Mouse (Mus musculus) embryonic stem cell, embryonic (primary cell): ENCODE results near the gene Rnf38.

Experiments
- CTCF ChIA-PET, 4 experiments: fragments of 300-600 bp in 2 of 4; fragments of 350-600 bp in 2 of 4; sonication (Branson Sonifier 250); formaldehyde crosslinking; loops; one replicate each; lab custom pipeline; 2022; ENCODE audit warnings: inconsistent platforms in 2 of 4; lab: Charles Lee
- POLR2A ChIA-PET, 4 experiments: fragments of 300-600 bp in 2 of 4; fragments of 350-600 bp in 2 of 4; sonication (Branson Sonifier 250); formaldehyde crosslinking; loops; one replicate each; lab custom pipeline; 2022; ENCODE audit warnings: antibody characterized with exemption in 4 of 4, inconsistent platforms in 1 of 4; lab: Charles Lee

The Rnf38 gene

DNA sequence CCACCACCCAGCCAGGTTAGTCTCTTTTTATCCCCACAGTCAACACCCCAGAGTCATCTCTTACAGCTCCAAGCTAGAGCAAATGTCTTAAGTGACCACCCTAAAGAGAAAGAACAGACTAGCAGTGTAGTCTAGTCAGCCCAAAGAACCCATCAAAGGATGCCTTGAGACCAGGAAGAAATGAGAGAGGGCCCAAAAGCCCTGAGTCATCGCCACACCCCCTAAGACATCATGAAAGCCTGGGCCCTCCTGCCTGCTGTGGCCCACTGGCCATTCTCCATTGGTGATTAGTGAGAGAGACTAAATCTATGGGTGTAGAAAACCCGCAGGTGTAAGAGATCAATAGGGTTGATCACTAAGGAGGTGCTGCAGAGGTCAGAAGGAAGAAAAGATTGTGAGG, 2.4 kb upstream of the Rnf38 start:
- ChIA-PET POLR2A (interaction anchor here in 2 of 4 experiments (0.8 to 1.9 kb wide), 11 partner anchors 12 to 237 kb away, joined by 3 to 8 read pairs (median 4); no protein-coding TSS in a partner anchor), CTCF (interaction anchor here in 1 of 4 experiments (0.7 kb wide), 1 partner anchor 472 kb away, joined by 3 read pairs; no protein-coding TSS in a partner anchor)

DNA sequence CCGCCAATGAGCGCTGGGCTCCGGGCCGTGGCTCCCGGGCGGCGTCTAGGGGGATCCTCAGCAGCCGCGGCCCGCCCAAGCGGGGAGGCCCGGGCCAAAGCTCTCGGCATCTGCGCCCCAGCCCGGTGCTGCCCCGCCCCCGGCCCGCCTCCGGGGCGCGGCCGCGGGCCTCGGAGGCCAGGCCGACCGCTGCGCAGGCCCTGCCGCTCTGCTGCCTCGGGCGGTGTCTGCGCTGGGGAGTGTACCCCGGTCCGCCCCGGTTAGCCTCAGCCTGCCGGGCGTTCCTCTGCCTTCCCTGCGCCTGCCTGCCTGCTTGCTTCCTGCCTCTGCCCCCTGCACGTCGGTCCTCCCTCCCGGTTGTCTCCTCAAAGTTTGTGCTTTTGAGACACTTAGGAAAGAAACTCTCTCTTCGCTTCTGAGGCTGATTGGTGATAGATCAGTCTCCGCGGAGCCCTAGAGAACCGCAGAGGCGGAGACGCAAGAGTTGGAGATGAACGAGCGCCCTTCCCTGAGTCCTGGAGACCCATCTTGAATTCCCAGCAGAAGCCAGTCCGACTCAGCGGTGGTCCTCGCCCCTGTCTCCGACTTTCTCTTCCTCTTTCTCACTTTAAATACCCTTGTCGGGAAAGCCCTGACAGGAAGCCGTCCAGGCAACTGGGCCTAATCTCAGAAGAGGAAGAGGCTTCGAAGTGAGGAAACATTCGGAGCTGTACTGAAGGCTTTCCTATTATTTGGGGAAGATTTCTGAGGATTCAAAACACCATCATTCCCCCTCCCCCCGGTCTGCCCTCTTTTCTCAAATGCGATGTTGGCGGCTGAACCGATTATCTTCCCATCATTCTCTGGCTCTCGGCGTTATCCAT, 646 bp upstream of the Rnf38 start:
- CTCF ChIA-PET: interaction anchor here in 2 of 4 experiments (0.5 to 1.3 kb wide), 3 partner anchors 66 to 265 kb away, joined by 3 to 6 read pairs (median 4); no protein-coding TSS in a partner anchor
- POLR2A ChIA-PET: interaction anchor here (0.5 to 3.8 kb wide), 18 partner anchors 8 to 439 kb away, joined by 3 to 38 read pairs (median 4); no protein-coding TSS in a partner anchor

DNA sequence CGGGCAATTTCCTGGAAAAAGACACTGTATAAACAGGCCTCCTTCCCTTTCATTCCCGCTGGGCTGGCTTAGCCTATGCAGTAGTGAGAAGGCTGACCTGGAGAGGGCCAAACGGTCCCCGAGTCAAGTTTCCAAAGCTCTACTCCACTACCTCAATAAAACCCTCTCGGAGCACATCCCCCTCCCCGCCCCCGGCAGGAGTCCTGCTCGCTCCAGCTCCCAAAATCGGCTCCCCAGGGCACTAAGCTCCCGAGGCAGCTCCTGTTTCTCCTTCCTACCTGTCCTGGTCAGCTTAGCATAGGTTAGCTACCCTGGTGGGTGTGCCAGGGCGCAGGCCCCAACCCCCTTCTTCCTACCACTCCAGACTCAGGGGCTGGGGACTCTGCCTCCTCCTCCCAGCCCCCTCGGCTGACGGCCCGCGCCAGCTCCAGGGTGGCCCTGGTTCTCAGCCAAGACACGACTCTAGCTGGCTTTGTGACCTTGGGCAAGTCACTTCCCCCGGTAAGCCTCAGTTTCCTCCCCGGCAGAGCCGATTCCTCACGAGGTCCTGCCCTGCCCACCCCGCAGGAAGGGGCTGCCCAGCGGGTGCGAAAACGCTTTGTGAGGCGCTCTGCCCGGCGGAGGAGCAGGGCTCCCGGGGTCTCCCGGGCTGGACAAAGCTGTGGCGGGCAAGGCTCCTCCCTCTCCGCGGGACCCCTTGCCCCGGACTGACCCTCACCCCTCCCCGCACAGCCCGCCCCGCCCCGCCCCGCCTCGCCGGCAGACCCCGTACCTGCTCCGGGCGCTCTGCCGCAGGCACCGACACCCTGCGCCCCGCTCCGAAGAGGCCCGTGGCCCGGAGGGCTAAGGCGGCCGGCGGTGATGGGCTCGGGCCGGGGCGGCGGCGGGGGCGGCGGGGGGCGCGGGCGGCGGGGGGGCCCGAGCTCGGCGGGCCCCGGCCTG, 547 bp downstream of the Rnf38 start:
- ChIA-PET POLR2A (interaction anchor here (0.5 to 3.8 kb wide), 26 partner anchors 9 to 437 kb away, joined by 3 to 38 read pairs (median 3); no protein-coding TSS in a partner anchor), CTCF (interaction anchor here in 3 of 4 experiments (0.5 to 1.4 kb wide), 7 partner anchors 9 to 263 kb away, joined by 3 to 6 read pairs (median 4); no protein-coding TSS in a partner anchor)

DNA sequence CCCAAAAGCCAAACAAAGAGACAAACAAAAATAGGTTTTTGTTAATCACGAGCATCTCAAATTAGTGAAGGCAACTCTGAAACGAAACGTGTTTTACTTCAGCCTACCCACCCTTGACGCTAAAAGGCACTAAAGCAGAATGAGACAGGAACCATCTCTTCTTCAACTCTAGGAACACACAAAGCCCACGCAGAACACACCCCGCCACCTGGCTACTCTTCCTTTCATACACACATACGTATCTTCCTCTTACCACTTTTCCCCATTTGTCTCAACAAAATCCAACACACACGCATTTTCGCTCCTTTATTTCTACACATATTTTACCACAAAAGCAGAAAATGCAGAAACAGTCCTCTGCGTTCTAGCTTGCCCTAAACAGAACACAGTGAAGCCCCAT, 8.5 kb downstream of the Rnf38 start:
- ChIA-PET POLR2A (interaction anchor here in 3 of 4 experiments (0.5 to 4.2 kb wide), 4 partner anchors 8 to 57 kb away, joined by 3 to 38 read pairs (median 20); partner anchors contain the start of gene Rnf38 (in 2 of the 3)), CTCF (interaction anchor here in 1 of 4 experiments (1.0 kb wide), 1 partner anchor 52 kb away, joined by 3 read pairs; no protein-coding TSS in a partner anchor)

DNA sequence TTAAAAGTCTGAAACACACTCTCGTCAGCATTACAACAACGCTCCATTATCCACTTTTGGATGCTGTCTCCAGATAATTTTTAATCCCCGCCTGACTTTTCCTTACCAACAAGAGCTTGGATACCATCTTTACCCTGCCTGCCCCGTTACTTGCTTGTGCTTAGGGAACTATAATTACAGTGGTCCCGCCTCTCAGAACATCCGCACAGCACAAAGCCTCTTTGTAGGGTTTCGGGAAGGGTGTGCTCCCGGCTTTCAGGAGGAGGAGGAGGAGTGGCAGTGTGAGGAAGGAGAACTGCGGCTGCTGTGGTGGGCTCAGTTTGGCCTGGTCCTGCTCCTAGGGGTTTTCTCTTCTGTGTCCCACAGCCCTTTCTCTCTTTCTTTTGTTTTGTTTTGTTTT, 9.4 kb downstream of the Rnf38 start:
- ChIA-PET CTCF (interaction anchor here in 3 of 4 experiments (0.6 to 1.5 kb wide), 6 partner anchors 8 to 725 kb away, joined by 3 to 6 read pairs (median 4); no protein-coding TSS in a partner anchor), POLR2A (interaction anchor here (0.7 to 4.2 kb wide), 14 partner anchors 8 to 247 kb away, joined by 3 to 38 read pairs (median 3); partner anchors contain the start of gene Rnf38 (in 2 of the 4))

DNA sequence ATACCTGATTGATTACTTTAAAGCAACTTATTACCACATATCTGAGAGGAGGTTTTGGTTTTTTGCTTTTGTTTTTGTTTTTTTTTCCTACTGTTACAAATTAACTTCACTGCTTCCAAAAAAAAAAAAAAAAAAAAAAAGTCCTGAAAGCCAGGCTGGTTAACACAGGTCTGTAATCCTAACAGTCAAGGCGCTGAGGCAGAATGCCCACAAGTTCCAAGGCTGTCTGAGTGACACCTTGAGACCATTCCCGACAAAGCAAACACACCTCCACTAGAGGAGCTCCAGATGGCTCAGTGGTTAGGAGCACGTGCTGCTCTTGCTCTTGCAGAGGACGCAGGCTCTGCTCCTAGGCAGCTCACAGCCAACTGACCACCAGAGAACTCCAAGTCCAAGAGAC, 10.1 kb downstream of the Rnf38 start:
- ChIA-PET CTCF (interaction anchor here in 3 of 4 experiments (0.7 to 1.5 kb wide), 5 partner anchors 8 to 51 kb away, joined by 4 to 6 read pairs (median 5); no protein-coding TSS in a partner anchor), POLR2A (interaction anchor here (0.6 to 4.2 kb wide), 15 partner anchors 9 to 1036 kb away, joined by 3 to 38 read pairs (median 3); partner anchors contain the start of gene Rnf38 (in 2 of the 4))

DNA sequence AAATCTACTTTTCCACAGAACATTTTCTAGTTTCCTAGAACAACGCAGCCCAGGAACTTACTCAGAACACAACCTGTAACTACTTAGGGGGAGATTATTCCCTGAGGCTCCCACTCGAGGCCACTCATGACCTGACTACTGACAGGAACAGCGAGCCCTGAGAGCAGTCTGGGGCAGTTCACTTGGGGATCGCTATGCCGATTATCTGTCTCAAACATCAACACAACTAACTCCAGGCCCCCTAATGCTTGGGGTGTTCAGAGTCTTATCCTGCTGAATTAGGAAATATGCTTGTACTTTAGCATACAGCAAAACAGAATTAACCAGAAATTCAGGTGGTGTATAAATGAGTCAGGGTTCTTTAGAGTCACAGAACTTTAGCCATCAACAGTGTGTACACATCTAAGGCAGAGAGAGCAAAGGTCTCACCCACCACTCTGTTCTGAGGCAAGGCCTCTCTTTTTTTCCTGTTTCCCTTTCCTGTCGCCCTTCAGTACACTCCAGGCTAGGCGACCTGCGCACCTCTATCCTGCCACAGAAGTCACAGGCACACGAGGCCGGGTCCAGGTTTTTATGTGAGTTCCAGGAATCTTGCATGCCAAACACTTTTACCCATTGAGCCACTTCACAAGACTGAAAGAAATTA, 16.7 kb downstream of the Rnf38 start:
- POLR2A ChIA-PET: no interaction called here

DNA sequence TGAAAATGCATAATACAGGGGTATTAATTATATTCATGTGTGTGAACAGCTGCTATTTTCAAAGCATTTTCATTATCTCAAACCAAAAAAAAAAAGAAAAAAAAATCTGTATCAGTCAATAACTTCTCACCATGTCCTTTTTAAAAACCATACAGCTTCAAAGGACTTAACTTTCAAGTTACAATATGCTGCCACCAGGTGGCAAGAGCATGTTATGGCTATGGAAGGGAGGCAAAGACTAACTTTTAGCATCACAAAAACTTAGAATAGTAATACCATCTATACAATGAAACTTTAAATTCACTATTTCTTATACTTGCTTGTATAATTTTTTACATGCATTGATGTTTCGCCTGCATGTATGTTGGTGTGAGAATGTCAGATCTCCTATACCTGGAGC, 33.6 kb downstream of the Rnf38 start:
- ChIA-PET CTCF (interaction anchor here (0.6 to 2.2 kb wide), 17 partner anchors 11 to 469 kb away, joined by 3 to 14 read pairs (median 3); no protein-coding TSS in a partner anchor), POLR2A (interaction anchor here in 3 of 4 experiments (0.6 to 1.6 kb wide), 7 partner anchors 17 to 104 kb away, joined by 3 to 6 read pairs (median 4); partner anchors contain the start of gene Rnf38 (in 1 of the 3))

More for the DNA sequence above, 16.7 kb downstream of the Rnf38 start:
- CTCF ChIA-PET: no interaction called here

DNA sequence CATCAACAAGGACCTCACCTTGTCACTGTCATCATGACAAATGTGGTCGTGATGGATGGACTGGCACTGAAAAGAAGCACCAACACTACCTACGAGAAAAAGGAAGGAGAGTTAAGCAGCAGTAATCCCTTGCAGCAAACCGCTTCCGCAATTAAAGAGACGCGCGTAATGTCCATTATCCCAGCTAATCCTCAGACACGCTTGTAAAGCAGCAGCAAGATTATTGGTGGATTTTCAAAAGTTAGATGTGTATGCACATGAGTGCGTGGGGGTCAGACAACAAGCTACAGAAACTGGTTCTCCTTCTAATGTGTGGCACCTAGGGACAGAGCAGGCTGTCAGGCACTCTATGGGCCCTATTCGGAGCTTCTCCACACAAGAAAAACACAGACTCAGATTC, 46.2 kb downstream of the Rnf38 start:
- CTCF ChIA-PET: interaction anchor here in 1 of 4 experiments (1.1 kb wide), 1 partner anchor 12 kb away, joined by 3 read pairs; no protein-coding TSS in a partner anchor
- POLR2A ChIA-PET: interaction anchor here in 2 of 4 experiments (0.6 to 1.9 kb wide), 3 partner anchors 15 to 19 kb away, joined by 4 read pairs; no protein-coding TSS in a partner anchor

DNA sequence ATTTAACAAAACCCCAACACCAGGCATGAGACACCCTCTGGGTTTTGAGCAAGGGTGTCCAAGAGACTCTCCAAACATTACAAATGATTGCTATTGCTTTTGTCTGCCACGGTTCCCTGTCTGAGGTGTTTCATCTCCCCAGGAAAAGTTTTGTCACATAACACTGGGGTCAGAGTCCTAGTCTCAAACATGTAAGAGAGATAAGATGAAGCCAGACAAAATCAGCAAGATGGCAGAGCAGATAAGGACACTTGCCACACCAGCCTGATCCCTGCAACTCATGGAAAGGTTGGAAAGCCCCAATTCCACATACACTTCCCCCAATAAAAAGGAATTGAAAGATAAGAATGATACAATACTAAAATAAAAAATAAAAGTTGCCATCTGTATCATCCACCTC, 49.7 kb downstream of the Rnf38 start:
- ChIA-PET CTCF (no interaction called here), POLR2A (no interaction called here)

DNA sequence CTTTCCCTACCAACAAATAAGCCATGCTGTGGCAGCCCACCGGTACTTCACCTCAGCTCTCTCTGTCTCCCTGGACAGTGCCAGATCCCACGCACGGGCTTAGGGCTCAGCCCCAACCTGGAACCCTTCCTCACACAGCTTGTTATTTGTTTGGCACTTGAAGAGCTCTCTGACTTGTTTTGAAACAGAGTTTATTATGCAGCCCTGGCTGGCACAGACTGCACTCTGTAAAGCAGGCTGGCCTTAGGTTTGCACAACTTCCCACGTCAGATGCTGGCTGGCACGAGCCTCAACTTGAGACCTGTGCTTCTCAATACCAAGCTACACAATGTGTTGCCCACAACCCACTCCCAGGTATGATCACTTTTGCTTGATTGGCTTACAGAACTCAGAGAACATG, 53.8 kb downstream of the Rnf38 start:
- CTCF ChIA-PET: interaction anchor here in 1 of 4 experiments (0.6 kb wide), 1 partner anchor 200 kb away, joined by 3 read pairs; no protein-coding TSS in a partner anchor
- POLR2A ChIA-PET: interaction anchor here in 2 of 4 experiments (1.0 to 2.3 kb wide), 3 partner anchors 9 to 36 kb away, joined by 3 to 6 read pairs (median 4); no protein-coding TSS in a partner anchor

DNA sequence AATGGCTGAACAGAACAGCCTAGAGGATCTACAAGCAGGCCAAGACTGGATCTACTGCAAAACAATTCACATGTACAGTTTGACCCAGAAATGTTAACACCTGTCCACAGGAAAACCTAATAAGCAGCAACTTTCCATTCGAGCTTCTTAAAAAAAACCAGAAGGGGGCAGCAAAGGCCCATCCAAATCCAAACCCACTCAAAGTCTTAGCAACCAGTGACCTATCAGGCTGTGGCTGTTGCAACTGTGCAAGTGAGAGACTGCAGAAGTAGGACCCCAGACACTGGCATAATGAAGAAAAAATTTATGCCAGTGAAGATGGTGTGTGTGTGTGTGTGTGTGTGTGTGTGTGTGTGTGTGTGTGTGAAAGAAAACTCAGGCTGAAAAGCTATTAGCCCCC, 60.4 kb downstream of the Rnf38 start:
- POLR2A ChIA-PET: interaction anchor here (0.5 to 1.5 kb wide), 16 partner anchors 8 to 800 kb away, joined by 3 to 7 read pairs (median 4); no protein-coding TSS in a partner anchor
- CTCF ChIA-PET: interaction anchor here (0.5 to 1.5 kb wide), 43 partner anchors 10 to 1953 kb away, joined by 3 to 12 read pairs (median 4); partner anchors contain the start of genes Gne (in 1 of the 4) and Melk (in 1 of the 4)

DNA sequence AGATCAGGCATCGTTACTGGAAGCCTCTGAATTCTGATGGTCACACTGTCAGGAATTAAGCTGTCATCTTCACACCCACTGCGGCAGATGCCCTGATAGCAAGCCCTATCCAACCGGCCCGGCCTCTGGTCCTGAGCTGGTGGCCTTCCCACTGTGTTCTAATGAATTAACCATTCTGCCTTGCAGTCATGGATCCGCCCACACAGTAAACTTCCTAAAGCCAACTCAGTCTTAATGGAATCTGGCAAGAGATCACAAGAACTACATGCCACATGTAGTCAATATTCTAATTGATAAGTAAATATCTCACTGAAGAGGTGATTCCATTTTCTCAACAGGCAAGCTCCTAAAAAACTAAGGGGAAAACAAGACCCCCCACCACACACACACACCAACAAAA, 60.9 kb downstream of the Rnf38 start:
- CTCF ChIA-PET: interaction anchor here (0.5 to 1.5 kb wide), 39 partner anchors 9 to 1954 kb away, joined by 3 to 12 read pairs (median 4); partner anchors contain the start of genes Gne (in 1 of the 4) and Melk (in 1 of the 4)

DNA sequence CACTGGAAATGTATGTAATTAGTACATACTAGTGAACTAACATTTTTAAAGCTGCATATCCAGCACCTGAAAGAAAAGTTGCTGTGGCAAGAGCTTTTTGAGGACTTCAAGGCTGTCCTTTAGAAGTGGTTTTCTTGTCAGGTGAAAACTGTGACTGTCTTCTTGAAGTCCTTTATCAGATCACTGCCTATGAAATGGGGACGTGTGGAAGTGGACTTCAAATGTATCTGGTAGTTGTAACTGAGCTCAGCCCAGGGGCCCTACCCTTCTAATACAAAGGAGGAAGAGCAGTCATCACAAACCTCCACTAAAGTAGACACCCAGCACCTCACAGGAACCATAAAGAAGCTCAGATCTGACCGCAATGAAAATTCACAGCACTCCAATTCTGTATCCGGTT, 63.7 kb downstream of the Rnf38 start:
- ChIA-PET CTCF (interaction anchor here in 1 of 4 experiments (1.4 kb wide), 1 partner anchor 49 kb away, joined by 3 read pairs; no protein-coding TSS in a partner anchor), POLR2A (interaction anchor here (0.6 to 1.9 kb wide), 6 partner anchors 9 to 397 kb away, joined by 3 to 7 read pairs (median 4); no protein-coding TSS in a partner anchor)

More for the DNA sequence above, 60.9 kb downstream of the Rnf38 start:
- POLR2A ChIA-PET: interaction anchor here (0.5 to 1.5 kb wide), 17 partner anchors 8 to 801 kb away, joined by 3 to 7 read pairs (median 4); no protein-coding TSS in a partner anchor

DNA sequence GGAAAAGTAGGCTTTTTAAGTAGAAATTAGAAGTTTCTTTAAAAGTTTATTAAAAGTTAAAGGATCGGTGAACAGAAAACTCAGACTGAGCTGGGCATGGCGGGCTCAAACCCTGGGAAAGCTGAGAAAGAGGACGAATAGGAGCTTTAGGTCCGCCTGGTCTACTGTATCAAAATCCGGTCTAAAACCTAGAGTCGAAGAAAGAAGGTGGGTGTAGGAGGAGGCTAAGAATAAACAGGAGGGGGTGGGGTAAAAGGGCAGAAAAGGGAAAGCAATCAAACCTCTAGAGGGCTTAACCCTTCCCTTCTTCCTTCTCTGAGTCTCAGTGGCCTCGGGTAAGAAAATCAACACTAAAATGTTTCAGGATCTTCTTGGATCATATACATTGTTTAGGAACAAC, 64.8 kb downstream of the Rnf38 start:
- CTCF ChIA-PET: interaction anchor here in 1 of 4 experiments (0.6 to 1.3 kb wide), 3 partner anchors 21 to 802 kb away, joined by 3 to 4 read pairs (median 3); partner anchors contain the start of gene Rnf38
- POLR2A ChIA-PET: interaction anchor here (0.6 to 2.2 kb wide), 37 partner anchors 10 to 1330 kb away, joined by 3 to 17 read pairs (median 4); partner anchors contain the start of genes Arhgef39 (in 1 of the 4), Melk (in 1 of the 4), Polr1e (in 1 of the 4) and Rnf38 (in 1 of the 4)

DNA sequence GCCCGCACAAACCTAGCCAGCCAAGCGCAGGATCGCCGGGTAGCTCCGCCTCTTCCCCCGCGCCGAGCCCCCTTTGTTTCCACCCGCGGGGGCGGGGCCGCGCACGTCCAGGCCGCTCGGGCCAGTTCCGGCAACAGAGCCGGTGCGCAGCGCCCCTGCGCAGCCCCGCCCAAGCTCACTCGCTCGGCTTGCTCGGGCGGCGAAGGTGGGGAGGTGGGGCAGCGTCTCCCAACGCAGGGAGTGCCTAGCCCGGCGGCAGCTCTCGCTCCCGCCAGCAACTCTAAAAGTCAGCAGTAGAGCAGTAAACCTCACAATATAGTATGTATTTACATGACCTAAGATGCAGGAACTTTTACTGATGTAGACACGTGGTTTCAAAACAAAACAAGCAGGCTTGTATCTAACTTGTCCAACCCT, 65.3 kb downstream of the Rnf38 start:
- POLR2A ChIA-PET: interaction anchor here (0.5 to 2.2 kb wide), 76 partner anchors 9 to 1331 kb away, joined by 3 to 17 read pairs (median 4); partner anchors contain the start of genes Melk (in 2 of the 4), Zcchc7 (in 2 of the 4), Arhgef39 (in 1 of the 4) and Clta (in 1 of the 4)
- CTCF ChIA-PET: interaction anchor here in 2 of 4 experiments (0.5 to 1.6 kb wide), 16 partner anchors 10 to 1229 kb away, joined by 3 to 6 read pairs (median 4); partner anchors contain the start of gene Rnf38 (in 1 of the 2)
